In genomic region chr1:168760239-168760638, GRCm38 (mm10) we compare ENCODE assay signal across 19 mouse cellular contexts.
DNase-seq lines count a peak whose midpoint lies in the region; ATAC-seq lines count a peak whose summit lies in the region.
"Had no signal": no experiment of that assay in that cellular context is flagged by ENCODE, and none has a peak within 500 bp of the region (broad histone marks: within the 10 kb centered on the region; RNA-seq: fewer than 3 reads in every experiment).

No protein-coding gene starts in this region.

- peak; percentile 77 for ATAC-seq in forebrain, embryonic 13.5 days
- ATAC-seq in midbrain, embryonic 13.5 days, result peak; percentile 85
- ATAC-seq in forebrain, embryonic 16.5 days, result peak; percentile 79
- ATAC-seq: intestine, embryonic 16.5 days; liver, embryonic 12.5 days had no signal

- no peak overlapping the region for H3K27ac ChIP-seq in forebrain, embryonic 13.5 days
- no peak overlapping the region for H3K27ac ChIP-seq in forebrain, embryonic 10.5 days
- no peak overlapping the region for H3K27ac ChIP-seq in midbrain, embryonic 13.5 days
- H3K27ac ChIP-seq in midbrain, embryonic 10.5 days (replicated peaks), result no peak overlapping the region
- H3K27ac ChIP-seq in forebrain, embryonic 16.5 days (ENCODE audit: low read length), result no peak overlapping the region
- H3K27ac ChIP-seq: embryonic facial prominence, embryonic 12.5 days; left cerebral cortex, adult 2 months; liver, embryonic 12.5 days had no signal

- WGBS in forebrain, embryonic 13.5 days, result 16% methylated on average over 1 of the region's 1 CpGs
- 81% methylated on average over 1 of the region's 1 CpGs for WGBS in forebrain, embryonic 10.5 days
- 19% methylated on average over 1 of the region's 1 CpGs for WGBS in midbrain, embryonic 13.5 days
- WGBS in midbrain, embryonic 10.5 days, result 80% methylated on average over 1 of the region's 1 CpGs
- 6% methylated on average over 1 of the region's 1 CpGs for WGBS in forebrain, embryonic 16.5 days

- H3K4me3 ChIP-seq in forebrain, embryonic 13.5 days, result no peak overlapping the region
- H3K4me3 ChIP-seq in forebrain, embryonic 10.5 days, result no peak overlapping the region
- H3K4me3 ChIP-seq in midbrain, embryonic 13.5 days (replicated peaks), result no peak overlapping the region
- H3K4me3 ChIP-seq in midbrain, embryonic 10.5 days, result no peak overlapping the region
- H3K4me3 ChIP-seq in forebrain, embryonic 16.5 days (replicated peaks; ENCODE audit: low read length), result no peak overlapping the region
- H3K4me3 ChIP-seq: embryonic facial prominence, embryonic 12.5 days; left cerebral cortex, adult 2 months; liver, embryonic 12.5 days had no signal

- H3K27me3 ChIP-seq in forebrain, embryonic 13.5 days, result no peaks in the 10 kb centered on the region
- H3K27me3 ChIP-seq in forebrain, embryonic 10.5 days (ENCODE audit: poor library complexity, severe bottlenecking), result no peaks in the 10 kb centered on the region
- no peaks in the 10 kb centered on the region for H3K27me3 ChIP-seq in midbrain, embryonic 13.5 days
- no peaks in the 10 kb centered on the region for H3K27me3 ChIP-seq in midbrain, embryonic 10.5 days (ENCODE audit: low read depth, poor library complexity, severe bottlenecking)
- H3K27me3 ChIP-seq in forebrain, embryonic 16.5 days (replicated peaks; ENCODE audit: control insufficient read depth, insufficient read depth, low read length), result no peaks in the 10 kb centered on the region
- H3K27me3 ChIP-seq: CH12.LX; embryonic facial prominence, embryonic 12.5 days; liver, embryonic 12.5 days had no signal

- no peaks in the 10 kb centered on the region for H3K36me3 ChIP-seq in forebrain, embryonic 13.5 days (ENCODE audit: poor library complexity, severe bottlenecking)
- H3K36me3 ChIP-seq in forebrain, embryonic 10.5 days (replicated peaks), result no peaks in the 10 kb centered on the region
- no peaks in the 10 kb centered on the region for H3K36me3 ChIP-seq in midbrain, embryonic 13.5 days
- H3K36me3 ChIP-seq in midbrain, embryonic 10.5 days, result no peaks in the 10 kb centered on the region
- H3K36me3 ChIP-seq in forebrain, embryonic 16.5 days (ENCODE audit: control insufficient read depth, insufficient read depth), result no peaks in the 10 kb centered on the region
- H3K36me3 ChIP-seq: embryonic facial prominence, embryonic 12.5 days; liver, embryonic 12.5 days had no signal

- H3K4me2 ChIP-seq in forebrain, embryonic 13.5 days, result no peak overlapping the region
- no peak overlapping the region for H3K4me2 ChIP-seq in midbrain, embryonic 13.5 days (replicated peaks)
- H3K4me2 ChIP-seq in forebrain, embryonic 16.5 days (ENCODE audit: low read length), result no peak overlapping the region
- H3K4me2 ChIP-seq: embryonic facial prominence, embryonic 12.5 days; liver, embryonic 12.5 days; lung, embryonic 14.5 days had no signal

- H3K4me1 ChIP-seq in forebrain, embryonic 13.5 days, result peaks cover 12% of the 10 kb centered on the region
- peaks cover 3% of the 10 kb centered on the region; the same call in 1 of the 2 replicates for H3K4me1 ChIP-seq in forebrain, embryonic 10.5 days
- peaks cover 8% of the 10 kb centered on the region; the same call in 1 of the 2 replicates for H3K4me1 ChIP-seq in midbrain, embryonic 13.5 days (replicated peaks)
- H3K4me1 ChIP-seq in midbrain, embryonic 10.5 days, result peaks cover 4% of the 10 kb centered on the region
- peaks cover 4% of the 10 kb centered on the region; the same call in 1 of the 2 replicates for H3K4me1 ChIP-seq in forebrain, embryonic 16.5 days (replicated peaks; ENCODE audit: control insufficient read depth, insufficient read depth, low read length)
- H3K4me1 ChIP-seq: liver, embryonic 12.5 days had no signal

- no peaks in the 10 kb centered on the region for H3K9me3 ChIP-seq in forebrain, embryonic 13.5 days (replicated peaks)
- H3K9me3 ChIP-seq in forebrain, embryonic 10.5 days, result no peaks in the 10 kb centered on the region
- no peaks in the 10 kb centered on the region for H3K9me3 ChIP-seq in midbrain, embryonic 13.5 days
- no peaks in the 10 kb centered on the region for H3K9me3 ChIP-seq in midbrain, embryonic 10.5 days (replicated peaks)
- no peaks in the 10 kb centered on the region for H3K9me3 ChIP-seq in forebrain, embryonic 16.5 days (ENCODE audit: control insufficient read depth, low read length)
- H3K9me3 ChIP-seq: embryonic facial prominence, embryonic 12.5 days; liver, embryonic 12.5 days had no signal

- DNase-seq in forebrain, embryonic 10.5 days (ENCODE audit: extremely low spot score, low spot score), result no peak
- DNase-seq in midbrain, embryonic 10.5 days (ENCODE audit: low spot score), result no peak
- peak; percentile 43 for DNase-seq in retina, postnatal 1 day
- DNase-seq in heart, adult 18-20 months, result no peak
- DNase-seq: adrenal gland, postnatal 36 days; cerebellum, adult 2 months; gastrocnemius, postnatal 36 days; kidney, postnatal 36 days; lung, postnatal 36 days; right cerebral cortex, postnatal 25 days had no signal

- no peak overlapping the region for H3K9ac ChIP-seq in forebrain, embryonic 13.5 days
- H3K9ac ChIP-seq in midbrain, embryonic 13.5 days (replicated peaks), result no peak overlapping the region
- H3K9ac ChIP-seq in forebrain, embryonic 16.5 days (replicated peaks; ENCODE audit: low read depth, low read length), result no peak overlapping the region
- H3K9ac ChIP-seq: embryonic facial prominence, embryonic 12.5 days; liver, embryonic 12.5 days; lung, embryonic 14.5 days had no signal
